Mouse (Mus musculus): Measurements from ENCODE around the gene Kctd17. TPM values are rescaled to one million over a fixed set of nuclear protein-coding genes. Genes with fewer than 3 reads are reported as not detected.

The Kctd17 gene
- total RNA-seq (2014; fragmentation: Nextera tagmentation) (not detected in 2 replicates), total RNA-seq (2017) (0.05 TPM in 1 of 2 replicates, not detected in the other), polyA plus RNA-seq (2012) (0.04 TPM in 1 of 2 replicates, not detected in the other)

GRCm38 (mm10) chr15:78428391-78429138 is at the start of gene Kctd17:
Kctd17 (plus strand) TSS chr15:78428564.
- H3K36me3 ChIP-seq (replicated peaks): no peaks in the 10 kb centered on the region
- H3K9me3 ChIP-seq (replicated peaks): no peaks in the 10 kb centered on the region
- no peak for ATAC-seq (ENCODE audit: extremely low read depth, insufficient number of reproducible peaks, low FRiP score, poor library complexity, severe bottlenecking)
- H3K4me3 ChIP-seq (ENCODE audit: low read depth, low read length): no peak within 1 kb of the TSS
- DNase-seq (ENCODE audit: low spot score): no peak
- no peak for TF ChIP-seq GATA1 (IDR thresholded peaks at IDR 0.05; ENCODE audit: borderline replicate concordance, low read length)
- no peak for TF ChIP-seq TAL1 (conservative IDR thresholded peaks at IDR 0.05; ENCODE audit: low read depth, low read length)
- TF ChIP-seq GATA2 (IDR thresholded peaks at IDR 0.05; ENCODE audit: borderline replicate concordance, low read depth, low read length): no peak
- no peak for TF ChIP-seq CTCF (IDR thresholded peaks at IDR 0.05; ENCODE audit: low read depth, low read length)
- no peak for TF ChIP-seq POLR2AphosphoS5 (IDR thresholded peaks at IDR 0.05; ENCODE audit: insufficient replicate concordance, low read depth, low read length)
- H3K4me1 ChIP-seq (ENCODE audit: insufficient read depth, low read depth, low read length): peaks cover 11% of the 10 kb centered on the region; the same call in 1 of the 2 replicates
- H3K27me3 ChIP-seq (ENCODE audit: insufficient read depth, low read length): peaks cover 89% of the 10 kb centered on the region

- Histone ChIP-seq H3K9me3 (replicated peaks) (no peaks in the 10 kb centered on the region), H3K4me1 (ENCODE audit: insufficient read depth, low read depth, low read length) (no peaks in the 10 kb centered on the region), H3K4me3 (ENCODE audit: low read depth, low read length) (no peak overlapping the region), H3K27me3 (ENCODE audit: insufficient read depth, low read length) (peaks cover 53% of the 10 kb centered on the region), H3K36me3 (replicated peaks) (no peaks in the 10 kb centered on the region)
- ATAC-seq (ENCODE audit: extremely low read depth, insufficient number of reproducible peaks, low FRiP score, poor library complexity, severe bottlenecking) (no peak), DNase-seq (ENCODE audit: low spot score) (no peak)
- TF ChIP-seq CTCF (IDR thresholded peaks at IDR 0.05; ENCODE audit: low read depth, low read length): no peak
- TF ChIP-seq GATA2 (IDR thresholded peaks at IDR 0.05; ENCODE audit: borderline replicate concordance, low read depth, low read length): no peak
- TF ChIP-seq TAL1 (conservative IDR thresholded peaks at IDR 0.05; ENCODE audit: low read depth, low read length): no peak
- no peak for TF ChIP-seq GATA1 (IDR thresholded peaks at IDR 0.05; ENCODE audit: borderline replicate concordance, low read length)
- TF ChIP-seq POLR2AphosphoS5 (IDR thresholded peaks at IDR 0.05; ENCODE audit: insufficient replicate concordance, low read depth, low read length): no peak
These were observed 48.2 kb upstream of the Kctd17 start for GRCm38 (mm10) chr15:78380208-78380607.

- ATAC-seq (ENCODE audit: extremely low read depth, insufficient number of reproducible peaks, low FRiP score, poor library complexity, severe bottlenecking) (no peak), DNase-seq (ENCODE audit: low spot score) (no peak)
- Histone ChIP-seq H3K4me1 (ENCODE audit: insufficient read depth, low read depth, low read length) (no peaks in the 10 kb centered on the region), H3K36me3 (replicated peaks) (no peaks in the 10 kb centered on the region), H3K9me3 (replicated peaks) (no peaks in the 10 kb centered on the region), H3K27me3 (ENCODE audit: insufficient read depth, low read length) (peaks cover 51% of the 10 kb centered on the region), H3K4me3 (ENCODE audit: low read depth, low read length) (no peak overlapping the region)
- TF ChIP-seq TAL1 (conservative IDR thresholded peaks at IDR 0.05; ENCODE audit: low read depth, low read length) (no peak), GATA2 (IDR thresholded peaks at IDR 0.05; ENCODE audit: borderline replicate concordance, low read depth, low read length) (no peak), GATA1 (IDR thresholded peaks at IDR 0.05; ENCODE audit: borderline replicate concordance, low read length) (no peak), CTCF (IDR thresholded peaks at IDR 0.05; ENCODE audit: low read depth, low read length) (no peak), POLR2AphosphoS5 (IDR thresholded peaks at IDR 0.05; ENCODE audit: insufficient replicate concordance, low read depth, low read length) (no peak)
These were observed 47.6 kb upstream of the Kctd17 start for GRCm38 (mm10) chr15:78380741-78381140.

- Histone ChIP-seq H3K4me3 (ENCODE audit: low read depth, low read length) (no peak overlapping the region), H3K36me3 (replicated peaks) (no peaks in the 10 kb centered on the region), H3K27me3 (ENCODE audit: insufficient read depth, low read length) (peaks cover 56% of the 10 kb centered on the region), H3K4me1 (ENCODE audit: insufficient read depth, low read depth, low read length) (no peaks in the 10 kb centered on the region), H3K9me3 (replicated peaks) (no peaks in the 10 kb centered on the region)
- ATAC-seq (ENCODE audit: extremely low read depth, insufficient number of reproducible peaks, low FRiP score, poor library complexity, severe bottlenecking) (no peak), DNase-seq (ENCODE audit: low spot score) (no peak)
- TF ChIP-seq CTCF (IDR thresholded peaks at IDR 0.05; ENCODE audit: low read depth, low read length): no peak
- TF ChIP-seq POLR2AphosphoS5 (IDR thresholded peaks at IDR 0.05; ENCODE audit: insufficient replicate concordance, low read depth, low read length): no peak
- no peak for TF ChIP-seq GATA2 (IDR thresholded peaks at IDR 0.05; ENCODE audit: borderline replicate concordance, low read depth, low read length)
- no peak for TF ChIP-seq GATA1 (IDR thresholded peaks at IDR 0.05; ENCODE audit: borderline replicate concordance, low read length)
- TF ChIP-seq TAL1 (conservative IDR thresholded peaks at IDR 0.05; ENCODE audit: low read depth, low read length): no peak
These were observed 46.2 kb upstream of the Kctd17 start for GRCm38 (mm10) chr15:78382115-78382514.

GRCm38 (mm10) chr15:78383450-78384219 is 44.7 kb upstream of the Kctd17 start:
- Histone ChIP-seq H3K36me3 (replicated peaks) (no peaks in the 10 kb centered on the region), H3K4me1 (ENCODE audit: insufficient read depth, low read depth, low read length) (no peaks in the 10 kb centered on the region), H3K4me3 (ENCODE audit: low read depth, low read length) (no peak overlapping the region), H3K27me3 (ENCODE audit: insufficient read depth, low read length) (peaks cover 44% of the 10 kb centered on the region), H3K9me3 (replicated peaks) (no peaks in the 10 kb centered on the region)
- TF ChIP-seq CTCF (IDR thresholded peaks at IDR 0.05; ENCODE audit: low read depth, low read length) (no peak), GATA1 (IDR thresholded peaks at IDR 0.05; ENCODE audit: borderline replicate concordance, low read length) (no peak), POLR2AphosphoS5 (IDR thresholded peaks at IDR 0.05; ENCODE audit: insufficient replicate concordance, low read depth, low read length) (no peak), GATA2 (IDR thresholded peaks at IDR 0.05; ENCODE audit: borderline replicate concordance, low read depth, low read length) (no peak), TAL1 (conservative IDR thresholded peaks at IDR 0.05; ENCODE audit: low read depth, low read length) (no peak)
- DNase-seq (ENCODE audit: low spot score) (no peak), ATAC-seq (ENCODE audit: extremely low read depth, insufficient number of reproducible peaks, low FRiP score, poor library complexity, severe bottlenecking) (no peak)

All from G1E (cell line).